Mouse (Mus musculus): ENCODE measurements around the gene Ercc6l2.

- TF ChIP-seq FLI1 (IDR thresholded peaks at IDR 0.05; ENCODE audit: low read length) = no peak
- TF ChIP-seq GATA1 (IDR thresholded peaks at IDR 0.05; ENCODE audit: borderline replicate concordance, low read length) = no peak
Measured at GRCm38 (mm10) chr13:63807979-63808378, 7.1 kb upstream of the Ercc6l2 start.

Measured in megakaryocyte, embryonic 14.5 days (primary cell).